Mouse (Mus musculus) embryonic facial prominence, embryonic 14.5 days (tissue): Measurements from ENCODE around the gene Slc27a5. TPM values are rescaled to one million over a fixed set of nuclear protein-coding genes. Genes with fewer than 3 reads are reported as not detected.

Experiments used
- ATAC-seq: fragments of 200-750 bp; cut with Nextera tagmentation; 2 replicates; pipeline ENCODE4 v1.8.0; 2017; ENCODE audit warnings: low read depth, moderate number of reproducible peaks, moderate TSS enrichment
- DNase-seq: peaks from one replicate; pipeline ENCODE4 v3.0.0-alpha.2; 2015; ENCODE audit warnings: low spot score
- H3K27ac ChIP-seq: fragments of 300-500 bp; sonication (generic); replicated peaks from 2 replicates; pipeline ENCODE4 v1.5.1; 2014; ENCODE audit warnings: low read depth, mild to moderate bottlenecking, low read length, moderate library complexity
- H3K27me3 ChIP-seq: fragments of 300-500 bp; sonication (generic); replicated peaks from 2 replicates; pipeline ENCODE4 v1.6.1; 2014; ENCODE audit warnings: low read length; ENCODE audit not compliant: control insufficient read depth, insufficient read depth
- H3K36me3 ChIP-seq: fragments of 300-500 bp; sonication (generic); 2 replicates; pipeline ENCODE4 v1.6.1; 2014; ENCODE audit warnings: low read length, mixed read lengths; ENCODE audit not compliant: control insufficient read depth, insufficient read depth
- H3K4me1 ChIP-seq: fragments of 300-500 bp; sonication (generic); 2 replicates; pipeline ENCODE4 v1.6.1; 2014; ENCODE audit warnings: antibody characterized with exemption, low read length; ENCODE audit not compliant: control insufficient read depth, insufficient read depth
- H3K4me2 ChIP-seq: fragments of 300-500 bp; sonication (generic); 2 replicates; pipeline ENCODE4 v1.6.1; 2014; ENCODE audit warnings: low read depth, mild to moderate bottlenecking, low read length, moderate library complexity, mixed read lengths
- H3K4me3 ChIP-seq: fragments of 300-500 bp; sonication (generic); 2 replicates; pipeline ENCODE4 v1.5.1; 2014; ENCODE audit warnings: low read depth, mild to moderate bottlenecking, low read length
- H3K9ac ChIP-seq: fragments of 300-500 bp; sonication (generic); 2 replicates; pipeline ENCODE4 v1.6.1; 2014; ENCODE audit warnings: low read depth, mild to moderate bottlenecking, low read length, moderate library complexity, mixed read lengths
- H3K9me3 ChIP-seq: fragments of 300-500 bp; sonication (generic); 2 replicates; pipeline ENCODE4 v1.6.1; 2016; ENCODE audit warnings: low read length; ENCODE audit not compliant: control insufficient read depth
- WGBS: fragments of 180-500 bp; shearing (Covaris S2); extraction: QIAGEN DNeasy Blood & Tissue Kit; methylation state at CpG from one replicate; pipeline ENCODE4 v1.1.7; 2014; 5-methylcytosine and 5-hydroxymethylcytosine counted together
- polyA plus RNA-seq: library from polyadenylated mRNA; unstranded; fragments of >200 nt; fragmentation: Nextera tagmentation; extraction: Ambion mirVana; gene quantifications from 2 replicates; pipeline ENCODE4 v1.2.1, GENCODE M21; 2014

The Slc27a5 gene
- polyA plus RNA-seq, 1 experiment from 2014 or later = not detected

- no peaks in the 10 kb centered on the region for H3K9me3 ChIP-seq
- H3K4me1 ChIP-seq = no peaks in the 10 kb centered on the region
- DNase-seq = no peak
- ATAC-seq = no peak
- 80% methylated on average over 4 of the region's 4 CpGs for WGBS
- H3K27me3 ChIP-seq = no peaks in the 10 kb centered on the region
- no peak overlapping the region for H3K4me2 ChIP-seq
- no peak overlapping the region for H3K27ac ChIP-seq
- H3K9ac ChIP-seq = no peak overlapping the region
- H3K4me3 ChIP-seq = no peak overlapping the region
- no peaks in the 10 kb centered on the region for H3K36me3 ChIP-seq
These were observed 57.4 kb downstream of the Slc27a5 start for GRCm38 (mm10) chr7:12940599-12940998.

Other genes starting within 250 kb of the Slc27a5 start
- gene Zscan18, start 194.6 kb downstream of the Slc27a5 start, polyA plus RNA-seq = 10.1 and 11.3 TPM in 2 replicates
- 10.8 and 11.9 TPM in 2 replicates for gene Zfp329, start 179.3 kb downstream of the Slc27a5 start, polyA plus RNA-seq
- 34.2 and 38.0 TPM in 2 replicates for gene Zfp110, start 163.4 kb downstream of the Slc27a5 start, polyA plus RNA-seq
- 4.9 and 5.3 TPM in 2 replicates for gene Zfp128, start 117.0 kb downstream of the Slc27a5 start, polyA plus RNA-seq
- 15.1 and 16.6 TPM in 2 replicates for gene Zscan22, start 100.4 kb downstream of the Slc27a5 start, polyA plus RNA-seq
- 1,364 and 1,371 TPM in 2 replicates for gene Rps5, start 75.9 kb downstream of the Slc27a5 start, polyA plus RNA-seq
- gene Rnf225, start 70.8 kb downstream of the Slc27a5 start, polyA plus RNA-seq = 0.43 and 0.49 TPM in 2 replicates
- gene Zfp324, start 32.4 kb downstream of the Slc27a5 start, polyA plus RNA-seq = 9.4 and 10.9 TPM in 2 replicates
- gene Zfp446, start 20.3 kb downstream of the Slc27a5 start, polyA plus RNA-seq = 2.5 and 3.8 TPM in 2 replicates
- 321 and 352 TPM in 2 replicates for gene Trim28, start 922 bp upstream of the Slc27a5 start, polyA plus RNA-seq
- 20.0 and 23.6 TPM in 2 replicates for gene Zbtb45, start 11.8 kb upstream of the Slc27a5 start, polyA plus RNA-seq
- gene Chmp2a, start 36.6 kb upstream of the Slc27a5 start, polyA plus RNA-seq = 162 and 169 TPM in 2 replicates
- gene Ube2m, start 40.1 kb upstream of the Slc27a5 start, polyA plus RNA-seq = 140 and 147 TPM in 2 replicates
- gene Mzf1, start 56.6 kb upstream of the Slc27a5 start, polyA plus RNA-seq = 2.9 and 4.1 TPM in 2 replicates
- not detected in 2 replicates for gene Vmn1r85, start 97.0 kb upstream of the Slc27a5 start, polyA plus RNA-seq
- not detected in 2 replicates for gene Vmn1r86, start 121.7 kb upstream of the Slc27a5 start, polyA plus RNA-seq
- not detected in 2 replicates for gene Vmn1r87, start 142.0 kb upstream of the Slc27a5 start, polyA plus RNA-seq
- gene Vmn1r88, start 161.4 kb upstream of the Slc27a5 start, polyA plus RNA-seq = not detected in 2 replicates
- gene Vmn1r89, start 214.8 kb upstream of the Slc27a5 start, polyA plus RNA-seq = not detected in 2 replicates